Mouse (Mus musculus) MEL (cell line): ENCODE results near the gene Hectd4. TPM values are rescaled to one million over a fixed set of nuclear protein-coding genes. Genes with fewer than 3 reads are reported as not detected.

Experiments used
- DNase-seq: peaks from one replicate; pipeline ENCODE4 v3.0.0; 2011; ENCODE audit warnings: low read depth, low spot score
- H3K27ac ChIP-seq: 2 replicates; pipeline ENCODE4 v1.5.1; 2012; ENCODE audit warnings: low read depth, mild to moderate bottlenecking, control low read depth, low read length, moderate library complexity; ENCODE audit not compliant: control insufficient read depth
- H3K27me3 ChIP-seq, 2 experiments: fragments of 150-350 bp in 1 of 2; sonication (generic) in 1 of 2; 2 replicates each; pipeline ENCODE4 v1.6.1; 2012; ENCODE audit warnings: low read length in 2 of 2, mild to moderate bottlenecking in 2 of 2, improper control_type of control experiment in 1 of 2, moderate library complexity in 1 of 2; ENCODE audit not compliant: insufficient read depth in 2 of 2, control insufficient read depth in 1 of 2
- H3K36me3 ChIP-seq, 2 experiments: 2 replicates each; pipeline ENCODE4 v1.6.1; 2012 to 2014; ENCODE audit warnings: low read length in 2 of 2, improper control_type of control experiment in 1 of 2, inconsistent platforms in 1 of 2, mild to moderate bottlenecking in 1 of 2; ENCODE audit not compliant: insufficient read depth in 2 of 2, control insufficient read depth in 1 of 2
- H3K4me1 ChIP-seq, 2 experiments: fragments of 150-350 bp in 1 of 2; sonication (generic) in 1 of 2; 2 replicates each; pipeline ENCODE4 v1.6.1; 2012; ENCODE audit warnings: low read length in 2 of 2, improper control_type of control experiment in 1 of 2, mild to moderate bottlenecking in 1 of 2; ENCODE audit not compliant: insufficient read depth in 2 of 2, control insufficient read depth in 1 of 2
- H3K4me3 ChIP-seq, 2 experiments: fragments of 150-350 bp in 1 of 2; sonication (generic) in 1 of 2; 2 replicates each; pipeline ENCODE4 v1.5.1; 2012; ENCODE audit warnings: low read depth in 2 of 2, low read length in 2 of 2, mild to moderate bottlenecking in 2 of 2, moderate library complexity in 2 of 2, control low read depth in 1 of 2, improper control_type of control experiment in 1 of 2; ENCODE audit not compliant: control insufficient read depth in 1 of 2, insufficient read depth in 1 of 2
- H3K79me2 ChIP-seq: 2 replicates; pipeline ENCODE4 v1.6.1; 2012; ENCODE audit warnings: mild to moderate bottlenecking, low read length, moderate library complexity; ENCODE audit not compliant: control insufficient read depth, poor library complexity, insufficient read depth
- H3K9ac ChIP-seq: 2 replicates; pipeline ENCODE4 v1.6.1; 2012; ENCODE audit warnings: low read depth, mild to moderate bottlenecking, control low read depth, low read length, moderate library complexity; ENCODE audit not compliant: control insufficient read depth, poor library complexity, severe bottlenecking
- H3K9me3 ChIP-seq: fragments of 150-350 bp; sonication (generic); replicated peaks from 2 replicates; pipeline ENCODE4 v1.6.1; 2012; ENCODE audit warnings: mild to moderate bottlenecking, low read length, improper control_type of control experiment, moderate library complexity; ENCODE audit not compliant: insufficient read depth
- BHLHE40 ChIP-seq: IDR thresholded peaks from 2 replicates; pipeline ENCODE4 v1.6.1; 2012; ENCODE audit warnings: low read depth, mild to moderate bottlenecking, inconsistent platforms, low read length, improper control_type of control experiment, borderline replicate concordance
- CTCF ChIP-seq, 3 experiments: IDR thresholded peaks in 2 of 3; conservative IDR thresholded peaks in 1 of 3; 2 replicates each; pipeline ENCODE4 v1.5.1; 2011 to 2012; ENCODE audit warnings: low read length in 3 of 3, low read depth in 2 of 3, mild to moderate bottlenecking in 2 of 3, improper control_type of control experiment in 1 of 3, inconsistent platforms in 1 of 3, mixed read lengths in 1 of 3, moderate library complexity in 1 of 3; ENCODE audit not compliant: control insufficient read depth in 1 of 3, insufficient read depth in 1 of 3, poor library complexity in 1 of 3, severe bottlenecking in 1 of 3
- EP300 ChIP-seq, 2 experiments: IDR thresholded peaks; 2 replicates each; pipeline ENCODE4 v1.6.1; 2011; ENCODE audit warnings: improper control_type of control experiment in 2 of 2, low read length in 2 of 2, low read depth in 1 of 2, mild to moderate bottlenecking in 1 of 2
- ETS1 ChIP-seq: IDR thresholded peaks from 2 replicates; pipeline ENCODE4 v1.6.1; 2012; ENCODE audit warnings: low read depth, mild to moderate bottlenecking, inconsistent platforms, low read length, improper control_type of control experiment, moderate library complexity
- GATA1 ChIP-seq: IDR thresholded peaks from 2 replicates; pipeline ENCODE4 v1.6.1; 2011; ENCODE audit warnings: low read depth, low read length, improper control_type of control experiment
- JUND ChIP-seq: IDR thresholded peaks from 2 replicates; pipeline ENCODE4 v1.6.1; 2011; ENCODE audit warnings: low read depth, mild to moderate bottlenecking, improper control_type of control experiment, low read length
- MAZ ChIP-seq: IDR thresholded peaks from 2 replicates; pipeline ENCODE4 v1.6.1; 2012; ENCODE audit warnings: low read depth, mild to moderate bottlenecking, inconsistent platforms, low read length, improper control_type of control experiment
- MXI1 ChIP-seq: IDR thresholded peaks from 2 replicates; pipeline ENCODE4 v1.6.1; 2011; ENCODE audit warnings: mild to moderate bottlenecking, low read depth, low read length, improper control_type of control experiment
- MYB ChIP-seq: IDR thresholded peaks from 2 replicates; pipeline ENCODE4 v1.6.1; 2011; ENCODE audit warnings: mild to moderate bottlenecking, low read depth, low read length, improper control_type of control experiment
- MYC ChIP-seq: IDR thresholded peaks from 2 replicates; pipeline ENCODE4 v1.6.1; 2011; ENCODE audit warnings: low read depth, mild to moderate bottlenecking, low read length, improper control_type of control experiment, moderate library complexity
- NRF1 ChIP-seq: IDR thresholded peaks from 2 replicates; pipeline ENCODE4 v1.6.1; 2014; ENCODE audit warnings: low read depth, mild to moderate bottlenecking, inconsistent platforms, low read length, improper control_type of control experiment, moderate library complexity; ENCODE audit not compliant: poor library complexity, insufficient read depth, severe bottlenecking
- POLR2AphosphoS5 ChIP-seq: IDR thresholded peaks from 2 replicates; pipeline ENCODE4 v1.6.1; 2012; ENCODE audit warnings: low read depth, borderline replicate concordance, mild to moderate bottlenecking, inconsistent platforms, low read length, moderate library complexity, mixed read lengths
- SIN3A ChIP-seq: IDR thresholded peaks from 2 replicates; pipeline ENCODE4 v1.6.1; 2012; ENCODE audit warnings: low read length, improper control_type of control experiment, inconsistent platforms
- SMC3 ChIP-seq: IDR thresholded peaks from 2 replicates; pipeline ENCODE4 v1.6.1; 2011; ENCODE audit warnings: low read depth, low read length, improper control_type of control experiment
- TCF12 ChIP-seq: IDR thresholded peaks from 2 replicates; pipeline ENCODE4 v1.6.1; 2014; ENCODE audit warnings: low read depth, mild to moderate bottlenecking, inconsistent platforms, low read length, improper control_type of control experiment, moderate library complexity
- UBTF ChIP-seq: IDR thresholded peaks from 2 replicates; pipeline ENCODE4 v1.6.1; 2012; ENCODE audit warnings: low read depth, mild to moderate bottlenecking, inconsistent platforms, low read length, improper control_type of control experiment, moderate library complexity, borderline replicate concordance; ENCODE audit not compliant: insufficient read depth
- USF1 ChIP-seq: IDR thresholded peaks from 2 replicates; pipeline ENCODE4 v1.6.1; 2014; ENCODE audit warnings: low read depth, mild to moderate bottlenecking, inconsistent platforms, low read length, improper control_type of control experiment, moderate library complexity
- polyA plus RNA-seq, 2 experiments: library from polyadenylated mRNA; stranded (reverse) in 1 of 2; unstranded in 1 of 2; fragments of >175 nt in 1 of 2; fragments of >200 nt in 1 of 2; gene quantifications; 2 replicates each; pipeline versions ENCODE4 v1.2.1 to v1.2.4; 2012; ENCODE audit warnings: low replicate concordance in 2 of 2, low read depth in 1 of 2; ENCODE audit not compliant: insufficient read length in 2 of 2, insufficient read depth in 1 of 2, missing spikeins in 1 of 2
- total RNA-seq: library from RNA; depleted of rRNA; stranded (reverse); fragments of 300-350 nt; gene quantifications from 2 replicates; pipeline ENCODE4 v1.2.3, GENCODE M21; 2012

Hectd4 gene
- total and polyA plus RNA-seq, 3 experiments: 7.0 to 10.8 TPM; not detected in 1

DNA sequence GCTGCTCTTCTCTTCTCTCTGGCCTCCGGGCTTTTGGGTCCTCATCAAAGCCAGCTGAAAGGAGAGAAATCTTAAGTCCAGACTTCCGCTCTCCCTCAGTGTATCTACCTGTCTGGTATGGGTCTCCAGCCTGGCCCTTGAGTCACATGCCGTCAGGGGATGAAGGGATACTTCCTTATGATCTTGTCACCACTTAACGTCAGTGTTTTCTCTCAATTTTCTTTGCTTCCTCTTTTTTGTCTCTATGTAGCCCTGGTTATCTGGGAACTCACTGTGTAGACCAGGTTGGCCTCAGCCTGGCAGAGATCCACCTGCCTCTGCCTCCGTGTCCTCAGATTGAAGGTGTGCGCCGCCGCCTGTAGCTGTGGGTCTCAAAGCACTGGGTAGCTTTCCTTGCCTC lies 124.0 kb downstream of the Hectd4 start:
- Histone ChIP-seq H3K4me3 (no peak overlapping the region), H3K27ac (no peak overlapping the region), H3K27me3 (no peaks in the 10 kb centered on the region), H3K36me3 (peaks cover 0 to 2% of the 10 kb centered on the region in 2 experiments; a peak in 1 of 4 replicates), H3K9ac (no peak overlapping the region), H3K9me3 (no peaks in the 10 kb centered on the region), H3K79me2 (no peaks in the 10 kb centered on the region), H3K4me1 (no peaks in the 10 kb centered on the region)
- DNase-seq: peak; percentile 69
- TF ChIP-seq USF1 (peak; percentile 59), MYC (0 out of 2 replicates have a peak, but pooled peaks have one; percentile 28), SIN3A (0 out of 2 replicates have a peak, but pooled peaks have one; percentile 25), GATA1 (peak; percentile 12; the same call in 1 of the 2 replicates), SMC3 (no peak), EP300 (IDR thresholded peaks at IDR 0.05; ENCODE audit: low read depth in 1 of 2, low read length in 2 of 2) (no peak), MXI1 (no peak)

DNA sequence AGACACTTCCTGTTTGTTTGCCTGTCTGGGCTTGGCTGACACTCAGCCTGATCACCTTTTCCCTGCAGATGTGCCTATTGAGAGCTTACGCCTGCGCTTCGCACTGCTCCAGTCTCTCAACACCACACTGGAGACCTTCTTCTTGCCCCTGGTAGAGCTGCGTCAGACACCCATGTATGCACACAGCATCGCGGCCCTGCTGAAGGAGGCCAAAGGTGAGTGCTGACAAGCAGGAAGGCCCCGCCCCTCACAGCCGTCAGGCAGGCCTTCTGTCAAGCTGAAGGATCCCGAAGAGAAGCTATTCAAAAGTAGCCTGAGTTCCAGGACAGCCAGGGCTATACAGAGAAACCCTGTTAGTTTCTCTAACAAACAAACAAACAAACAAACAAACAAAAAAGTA lies 139.2 kb downstream of the Hectd4 start:
- H3K27me3 ChIP-seq: no peaks in the 10 kb centered on the region
- no peak for DNase-seq
- H3K79me2 ChIP-seq: no peaks in the 10 kb centered on the region
- H3K9me3 ChIP-seq: no peaks in the 10 kb centered on the region
- no peak overlapping the region for H3K4me3 ChIP-seq
- TF ChIP-seq MYB (no peak), EP300 (IDR thresholded peaks at IDR 0.05; ENCODE audit: low read depth in 1 of 2, low read length in 2 of 2) (no peak), UBTF (no peak), GATA1 (no peak), NRF1 (no peak), TCF12 (no peak), USF1 (no peak), MXI1 (no peak), JUND (no peak), POLR2AphosphoS5 (no peak), MAZ (no peak), ETS1 (no peak), CTCF (IDR thresholded peaks at IDR 0.05 in 2 of 3, conservative IDR thresholded peaks at IDR 0.05 in 1 of 3; ENCODE audit: control insufficient read depth in 1 of 3, insufficient read depth in 1 of 3, low read depth in 2 of 3, low read length in 3 of 3, poor library complexity in 1 of 3, severe bottlenecking in 1 of 3) (no peak), BHLHE40 (no peak), SMC3 (no peak)
- H3K9ac ChIP-seq: no peak overlapping the region
- no peak overlapping the region for H3K27ac ChIP-seq
- peaks cover 0 to 4% of the 10 kb centered on the region in 2 experiments; a peak in 1 of 4 replicates for H3K36me3 ChIP-seq
- H3K4me1 ChIP-seq: no peaks in the 10 kb centered on the region
